Mouse (Mus musculus): Measurements from ENCODE around the gene Atg14.
A peak's percentile ranks its signal among the peaks of the same experiment; 100 is the strongest.

Atg14 gene

DNA sequence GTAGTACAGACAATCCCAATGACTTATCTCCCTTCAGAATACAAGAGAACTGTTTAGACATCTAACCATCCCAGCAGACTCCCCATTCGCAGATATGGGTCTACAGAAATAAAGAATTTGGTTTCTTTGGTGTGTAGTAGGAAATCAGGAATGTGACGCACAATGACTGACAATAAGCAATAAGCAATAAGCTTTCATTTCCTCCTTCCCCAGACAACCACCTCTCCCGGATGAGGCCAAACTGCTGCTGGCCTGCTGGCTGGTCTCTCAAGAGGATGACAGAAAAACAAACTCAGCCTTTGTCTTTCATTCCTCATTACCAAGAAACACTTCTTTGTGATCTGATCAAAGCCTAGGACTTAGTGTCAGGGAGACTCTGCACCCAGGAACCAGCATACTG, 28.2 kb downstream of the Atg14 start:
- DNase-seq = no peak

GRCm38 (mm10) chr14:47541325-47541948, 29.0 kb downstream of the Atg14 start:
- no peak for DNase-seq

DNA sequence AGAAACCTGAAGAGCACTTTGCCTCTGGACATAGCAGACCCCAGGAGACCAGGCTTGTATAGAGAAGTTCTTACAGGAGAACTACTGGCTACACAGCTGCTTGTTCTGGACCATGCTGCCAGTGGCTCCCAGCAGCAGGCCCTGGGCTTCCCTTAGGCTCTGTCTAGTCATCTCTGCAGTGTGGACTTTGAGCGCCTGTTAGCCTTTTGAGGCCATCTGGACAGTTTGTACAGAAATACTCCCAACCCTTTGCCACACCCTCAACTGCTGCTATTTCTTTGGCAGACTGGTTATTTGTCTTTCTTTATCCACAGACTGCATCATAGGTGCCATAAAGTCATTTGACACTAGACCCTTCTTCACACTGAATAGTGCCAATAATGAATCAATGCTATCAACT, 35.4 kb downstream of the Atg14 start:
- DNase-seq = no peak

DNA sequence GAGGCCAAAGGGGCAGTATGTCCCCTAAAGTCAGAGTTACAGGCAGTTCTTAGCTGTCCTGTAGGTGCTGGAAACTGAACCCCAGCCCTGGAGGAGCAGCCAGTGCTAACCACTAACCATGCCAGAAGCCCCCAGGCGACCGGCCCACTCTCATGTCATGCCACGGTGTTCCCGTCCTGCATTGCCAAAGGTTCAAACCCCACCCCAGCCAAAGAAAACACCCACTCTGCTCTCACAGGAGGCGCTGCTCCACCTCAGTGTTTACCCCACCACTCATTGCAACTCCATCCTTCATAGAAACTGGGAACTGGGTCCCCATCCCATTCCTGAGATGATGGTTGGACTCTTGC, 36.3 kb downstream of the Atg14 start:
- DNase-seq = no peak

- peak; percentile 67 for DNase-seq
These were observed 36.9 kb downstream of the Atg14 start for GRCm38 (mm10) chr14:47533365-47534175.

- no peak for DNase-seq
These were observed 38.0 kb downstream of the Atg14 start for GRCm38 (mm10) chr14:47532496-47532895.

DNA sequence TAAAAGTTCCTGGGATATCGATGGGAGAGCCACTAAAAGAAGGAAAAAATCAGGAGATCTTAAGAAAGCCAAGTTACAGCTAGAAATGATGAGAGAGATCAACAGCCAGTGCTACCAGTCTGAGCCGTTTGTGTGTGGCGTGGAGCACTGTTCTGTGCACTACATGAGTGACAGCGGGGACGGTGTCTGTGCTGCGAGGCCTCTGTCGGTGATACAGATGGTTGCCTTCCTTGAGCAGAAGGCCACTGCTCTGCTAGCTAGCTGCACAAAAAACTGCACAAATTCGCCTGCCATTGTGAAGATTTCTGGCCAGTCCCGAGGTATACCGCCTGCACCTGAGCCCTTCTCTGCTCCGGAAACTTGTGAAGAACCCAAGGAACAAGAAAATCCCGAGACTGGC, 40.9 kb downstream of the Atg14 start:
- DNase-seq = peak; percentile 64

DNA sequence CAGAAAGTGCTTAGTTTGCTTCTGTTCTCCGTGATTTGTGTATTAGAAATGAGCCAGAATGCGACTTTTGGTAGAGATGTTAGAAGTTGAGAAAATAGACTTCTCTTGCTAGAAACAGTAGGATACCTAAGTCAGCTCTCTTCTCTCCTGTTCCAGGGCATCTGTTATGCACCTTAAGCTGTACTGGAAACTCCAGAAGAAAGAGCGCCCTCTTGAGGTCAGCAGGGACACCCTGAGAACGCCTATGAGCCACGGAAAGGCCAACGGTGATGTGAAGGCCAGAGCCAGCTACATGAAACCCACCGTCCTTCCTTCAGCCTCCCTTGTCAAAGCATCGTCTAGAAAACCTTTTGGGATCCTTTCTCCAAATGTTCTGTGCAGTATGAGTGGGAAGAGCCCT, 41.4 kb downstream of the Atg14 start:
- peak; percentile 70 for DNase-seq

- no peak for DNase-seq
These were observed 42.2 kb downstream of the Atg14 start for GRCm38 (mm10) chr14:47528293-47528692.

GRCm38 (mm10) chr14:47527833-47528232, 42.6 kb downstream of the Atg14 start:
- DNase-seq = no peak

DNA sequence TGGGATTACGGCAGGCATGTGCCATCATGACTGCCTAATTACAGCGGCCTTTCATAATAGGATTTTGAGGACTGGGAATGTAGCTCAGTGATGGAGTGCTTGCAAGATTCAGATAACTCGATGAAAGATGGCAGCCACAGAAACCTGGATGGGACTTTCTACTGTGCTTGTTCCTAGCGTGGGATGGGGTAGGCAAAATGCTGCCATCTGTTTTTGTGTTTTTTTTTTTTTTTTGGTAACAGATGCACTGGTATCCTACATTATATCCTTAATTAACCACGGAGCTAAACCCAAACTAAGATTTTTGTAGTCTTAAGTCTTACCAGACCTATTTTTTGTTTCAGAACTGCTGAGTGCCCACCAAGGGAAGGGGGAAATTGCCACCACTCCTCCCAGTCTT, 44.6 kb downstream of the Atg14 start:
- peak; percentile 76 for DNase-seq

- DNase-seq = no peak
These were observed 45.1 kb downstream of the Atg14 start for GRCm38 (mm10) chr14:47525374-47525773.

DNA sequence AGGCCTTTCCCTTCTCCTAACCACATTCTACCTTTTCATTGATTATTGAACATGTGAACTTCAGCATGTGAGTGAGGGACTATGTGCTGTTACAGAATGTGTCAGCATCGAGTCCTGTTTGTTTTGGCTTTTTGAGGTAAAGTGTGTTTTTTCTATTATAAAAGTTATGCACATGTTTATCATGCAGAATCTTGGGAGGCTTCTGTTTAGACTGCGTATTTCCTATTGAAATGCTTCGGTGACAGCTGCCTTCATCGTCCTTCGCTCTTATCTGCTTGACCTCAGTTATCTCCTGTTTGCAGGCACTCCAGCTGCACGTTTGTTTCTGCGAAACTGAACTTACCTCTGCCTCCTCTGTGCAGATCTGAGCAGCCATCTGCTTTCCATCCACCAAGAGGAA, 48.1 kb downstream of the Atg14 start:
- DNase-seq = no peak

DNA sequence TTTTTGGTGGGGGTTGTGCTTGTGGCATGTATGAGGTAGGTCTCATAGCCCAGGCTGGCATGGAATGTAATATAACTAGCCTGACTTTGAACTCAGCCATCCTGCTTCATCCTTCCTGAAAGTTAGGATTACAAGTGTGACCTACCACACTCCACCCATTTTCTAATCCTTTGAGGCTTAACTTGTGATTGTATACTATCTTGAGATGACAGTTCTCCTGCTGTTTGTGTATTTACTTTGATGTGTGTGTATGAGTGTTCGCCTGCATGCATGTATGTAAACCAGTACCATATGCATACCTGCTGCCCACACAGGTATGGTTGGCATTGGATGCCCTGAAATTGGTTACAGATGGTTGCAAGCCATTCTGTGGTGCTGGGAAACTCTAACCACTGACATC, 48.8 kb downstream of the Atg14 start:
- DNase-seq = no peak

DNA sequence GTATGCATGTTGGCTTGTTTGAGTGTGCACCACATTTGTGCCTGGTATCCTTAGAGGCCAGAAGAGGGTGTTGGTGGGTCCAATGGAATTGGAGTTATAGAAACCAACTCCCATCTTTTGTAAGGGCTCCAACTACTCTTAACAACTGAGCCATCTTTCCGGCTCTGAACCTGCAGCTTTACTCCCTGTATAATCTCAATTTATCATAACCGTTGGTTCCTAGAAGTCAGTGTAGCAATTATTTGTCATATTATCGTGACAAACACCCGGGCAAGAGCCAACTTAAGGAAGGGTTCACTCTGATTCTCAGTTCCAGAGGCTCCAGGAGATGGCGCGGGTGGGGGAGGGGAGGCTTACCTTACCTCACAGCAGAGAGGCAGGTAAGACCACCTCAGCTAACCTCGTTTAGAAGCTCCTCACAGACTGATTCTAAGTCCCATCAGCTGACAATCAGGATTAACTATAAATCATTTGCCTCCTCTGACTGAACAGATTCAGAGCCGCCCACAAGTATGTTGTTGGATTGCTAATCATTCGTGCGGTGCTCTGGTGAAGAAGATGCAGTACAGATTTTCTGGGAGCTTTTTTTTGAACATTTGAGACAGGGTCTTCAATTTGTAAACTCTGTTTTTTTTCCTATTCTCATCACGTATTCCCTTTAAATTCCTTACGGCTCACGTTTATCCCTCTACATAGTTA, 49.5 kb downstream of the Atg14 start:
- no peak for DNase-seq

GRCm38 (mm10) chr14:47518619-47519018, 51.8 kb downstream of the Atg14 start:
- no peak for DNase-seq

DNA sequence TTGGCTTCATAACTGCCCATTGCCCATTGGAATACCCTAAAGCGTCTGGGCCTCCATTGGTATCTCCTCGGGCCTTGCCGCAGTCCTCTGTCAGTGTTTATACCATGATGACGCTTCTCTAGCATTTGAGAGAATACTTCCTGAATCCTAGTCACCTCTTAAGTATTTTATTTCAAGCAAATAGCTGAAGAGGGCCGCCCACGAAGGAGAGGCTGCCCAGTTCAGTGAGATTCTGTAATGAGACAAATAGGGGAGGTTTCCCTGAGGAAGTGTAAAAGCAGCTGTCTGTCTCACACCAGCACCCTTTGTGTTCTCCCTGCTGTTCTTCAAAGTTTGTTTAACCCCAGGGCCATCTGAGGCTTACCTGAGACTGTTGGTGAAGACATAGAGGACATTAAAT, 53.7 kb downstream of the Atg14 start:
- no peak for DNase-seq

DNA sequence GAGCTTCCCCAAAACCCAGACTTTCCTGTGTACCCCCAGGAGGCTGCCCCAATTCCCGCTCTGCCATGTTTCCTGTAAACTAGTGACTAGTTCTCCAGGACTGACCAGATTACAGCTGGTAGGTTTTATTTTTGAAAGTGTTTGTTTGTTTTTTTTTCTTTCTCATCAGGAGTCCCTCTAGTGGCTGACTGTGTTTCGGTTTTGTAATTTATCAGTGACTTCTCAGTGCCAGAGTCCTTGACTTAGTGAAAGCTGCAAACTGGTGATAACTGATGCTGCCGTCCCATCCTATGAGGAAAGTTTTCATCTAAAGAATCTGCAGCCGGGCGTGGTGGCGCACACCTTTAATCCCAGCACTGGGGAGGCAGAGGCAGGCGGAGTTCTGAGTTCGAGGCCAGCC, 54.8 kb downstream of the Atg14 start:
- DNase-seq = no peak

- DNase-seq = no peak
These were observed 55.5 kb downstream of the Atg14 start for GRCm38 (mm10) chr14:47514816-47515453.

DNA sequence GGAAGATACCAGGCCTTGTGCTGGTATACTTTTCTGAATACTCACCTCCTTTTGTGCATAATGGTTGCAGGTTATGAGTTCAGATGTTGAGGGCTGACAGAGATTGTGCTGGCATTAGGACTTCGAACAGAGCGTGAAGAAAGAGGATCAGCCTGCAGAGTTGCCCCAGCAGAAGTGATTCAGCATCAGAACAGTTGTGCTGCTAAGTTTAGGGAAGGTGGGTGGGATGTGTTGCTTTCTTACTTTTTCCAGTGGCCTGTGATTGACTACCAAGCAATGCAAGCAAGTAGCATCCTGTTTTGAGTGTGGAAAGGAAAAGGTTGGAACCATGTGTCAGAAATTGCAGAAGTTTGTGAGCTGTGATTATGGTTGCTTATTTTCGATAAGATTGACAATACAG, 56.8 kb downstream of the Atg14 start:
- no peak for DNase-seq

DNA sequence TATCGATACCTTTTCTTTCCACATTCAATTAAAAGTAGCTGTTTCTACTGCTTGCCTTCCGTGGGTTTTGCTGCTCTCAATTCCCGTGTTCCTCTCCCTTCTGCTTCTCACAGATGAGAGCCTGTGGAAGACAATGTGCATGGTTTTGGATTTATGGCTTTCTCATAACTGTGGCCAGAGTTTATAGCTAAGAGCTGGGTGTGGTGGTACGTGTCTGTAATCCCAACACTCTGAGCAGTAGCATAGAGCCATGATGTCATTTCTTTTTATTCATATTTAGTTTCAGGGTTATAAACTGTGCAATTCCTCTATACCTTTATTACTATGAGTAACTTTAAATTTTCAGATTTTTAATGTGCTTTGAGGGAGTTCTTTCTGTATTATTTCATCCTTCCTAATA, 60.2 kb downstream of the Atg14 start:
- no peak for DNase-seq

DNA sequence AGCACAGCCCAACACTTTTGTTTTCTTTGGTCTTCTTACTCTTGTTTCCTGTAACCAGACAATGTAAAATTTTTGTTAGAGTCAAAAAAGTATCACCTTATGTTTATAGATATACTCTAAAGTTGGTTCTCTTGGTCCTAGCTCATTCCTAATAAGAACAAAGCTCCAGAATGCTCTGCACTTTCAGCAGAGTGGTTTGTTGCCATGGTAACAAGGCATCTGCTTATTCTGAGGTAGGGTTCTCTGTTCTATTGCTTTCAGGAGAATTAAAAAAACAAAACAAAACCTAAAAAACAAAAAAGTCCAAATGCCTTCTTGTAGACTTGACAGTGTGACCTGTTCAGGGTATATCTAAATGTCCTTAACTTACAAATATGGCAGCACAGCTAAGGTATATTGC, 62.4 kb downstream of the Atg14 start:
- DNase-seq = peak; percentile 51

DNA sequence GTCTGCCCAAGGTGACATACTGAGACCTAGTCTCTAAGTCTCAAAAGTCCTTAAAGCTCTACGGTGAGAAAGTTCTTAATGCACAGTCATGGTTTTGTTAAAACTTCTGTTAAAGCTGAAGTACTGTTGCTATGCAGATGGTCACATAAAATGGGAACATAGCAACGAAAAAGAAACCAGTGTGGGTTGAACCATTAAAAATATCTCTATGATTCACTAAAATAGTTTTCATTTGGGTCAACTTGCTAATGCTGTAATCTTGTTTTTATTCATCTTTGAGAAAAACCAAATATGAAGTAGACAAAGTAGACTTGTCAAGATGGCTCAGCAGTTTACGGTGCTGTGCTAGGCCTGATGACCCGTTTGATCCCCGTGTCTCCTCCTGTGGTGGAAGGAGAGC, 63.8 kb downstream of the Atg14 start:
- DNase-seq = no peak

GRCm38 (mm10) chr14:47504036-47504435, 66.4 kb downstream of the Atg14 start:
- no peak for DNase-seq
